Mouse (Mus musculus): ENCODE results near the gene Prkn. TPM values are rescaled to one million over a fixed set of nuclear protein-coding genes. Genes with fewer than 3 reads are reported as not detected.

Gene Prkn
- polyA plus RNA-seq, 1 experiment, result 1.00 TPM

DNA sequence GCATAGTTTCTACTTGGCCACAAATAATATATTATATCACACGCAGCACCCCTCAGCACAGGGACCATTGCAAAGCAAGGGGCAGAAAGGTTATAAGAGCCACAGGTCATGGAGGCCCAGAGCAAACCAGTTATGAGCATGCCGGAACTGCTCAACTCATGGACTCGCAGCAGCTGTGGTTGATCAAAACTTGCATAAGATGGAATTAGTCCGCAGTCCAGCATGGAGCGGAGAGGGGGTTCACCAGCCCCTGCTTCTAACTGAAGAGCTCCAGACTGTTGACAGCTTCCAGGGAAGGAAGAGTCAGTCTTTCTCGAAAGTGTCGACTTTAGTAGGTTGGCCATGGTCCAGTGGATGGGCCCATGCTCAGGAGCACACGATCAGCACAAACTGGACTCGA lies 1083.8 kb downstream of the Prkn start:
- Histone ChIP-seq H3K27me3 (replicated peaks) (no peaks in the 10 kb centered on the region), H3K9me3 (peaks cover 26% of the 10 kb centered on the region), H3K36me3 (replicated peaks; ENCODE audit: low read length) (no peaks in the 10 kb centered on the region), H3K4me3 (replicated peaks) (no peak overlapping the region), H3K4me1 (no peaks in the 10 kb centered on the region)
- TF ChIP-seq FLI1 (IDR thresholded peaks at IDR 0.05; ENCODE audit: low read length), result no peak
- no peak for TF ChIP-seq GATA1 (IDR thresholded peaks at IDR 0.05; ENCODE audit: borderline replicate concordance, low read length)

DNA sequence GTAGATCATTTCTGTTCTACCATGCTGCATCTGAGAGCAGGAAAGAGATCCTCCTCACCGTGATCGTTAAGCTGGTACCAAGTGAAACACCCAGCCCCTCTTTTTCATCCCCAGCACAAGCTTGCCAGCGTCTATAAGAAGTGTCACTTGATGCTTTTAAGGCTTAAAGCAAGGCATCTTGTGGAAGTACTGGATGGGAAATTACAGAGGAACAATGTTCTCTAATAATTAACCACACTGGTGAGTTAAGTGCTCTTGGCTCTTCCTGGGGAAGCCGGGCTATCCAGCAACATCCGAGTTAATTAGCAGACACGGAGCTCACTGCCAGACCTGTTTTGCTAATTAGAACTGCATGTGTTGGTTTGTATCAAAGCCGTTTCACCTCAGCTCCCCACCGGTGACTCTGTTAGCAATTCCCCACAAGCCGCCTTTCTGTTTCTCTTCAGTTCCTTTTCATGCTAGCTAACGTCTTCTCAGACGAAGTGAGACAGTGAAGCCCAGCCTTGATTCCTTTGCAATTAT lies 1086.7 kb downstream of the Prkn start:
- Histone ChIP-seq H3K9me3 (peaks cover 35% of the 10 kb centered on the region), H3K36me3 (replicated peaks; ENCODE audit: low read length) (no peaks in the 10 kb centered on the region), H3K4me1 (no peaks in the 10 kb centered on the region), H3K27me3 (replicated peaks) (no peaks in the 10 kb centered on the region), H3K4me3 (replicated peaks) (no peak overlapping the region)
- no peak for TF ChIP-seq GATA1 (IDR thresholded peaks at IDR 0.05; ENCODE audit: borderline replicate concordance, low read length)
- no peak for TF ChIP-seq FLI1 (IDR thresholded peaks at IDR 0.05; ENCODE audit: low read length)

DNA sequence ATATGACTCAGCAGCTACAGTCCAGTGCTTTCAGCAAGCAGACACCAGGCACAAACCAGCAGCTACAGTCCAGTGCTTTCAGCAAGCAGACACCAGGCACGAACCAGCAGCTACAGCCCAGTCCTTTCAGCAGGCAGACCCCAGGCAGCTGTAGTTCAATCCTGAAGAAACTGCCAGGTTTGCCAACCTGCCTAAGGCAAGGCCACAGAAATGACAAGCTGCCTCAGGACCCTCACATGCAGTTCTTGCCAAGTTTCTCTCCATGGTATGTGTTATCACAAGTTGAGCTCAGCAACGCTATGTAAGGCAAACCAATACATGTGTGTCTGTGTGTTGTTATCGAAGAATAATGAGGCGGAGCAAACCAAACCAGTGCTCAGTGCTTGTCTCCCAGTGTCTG lies 1091.5 kb downstream of the Prkn start:
- Histone ChIP-seq H3K27me3 (replicated peaks) (no peaks in the 10 kb centered on the region), H3K9me3 (peaks cover 24% of the 10 kb centered on the region), H3K4me1 (no peaks in the 10 kb centered on the region), H3K4me3 (replicated peaks) (no peak overlapping the region), H3K36me3 (replicated peaks; ENCODE audit: low read length) (no peaks in the 10 kb centered on the region)
- TF ChIP-seq GATA1 (IDR thresholded peaks at IDR 0.05; ENCODE audit: borderline replicate concordance, low read length), result no peak
- TF ChIP-seq FLI1 (IDR thresholded peaks at IDR 0.05; ENCODE audit: low read length), result no peak

DNA sequence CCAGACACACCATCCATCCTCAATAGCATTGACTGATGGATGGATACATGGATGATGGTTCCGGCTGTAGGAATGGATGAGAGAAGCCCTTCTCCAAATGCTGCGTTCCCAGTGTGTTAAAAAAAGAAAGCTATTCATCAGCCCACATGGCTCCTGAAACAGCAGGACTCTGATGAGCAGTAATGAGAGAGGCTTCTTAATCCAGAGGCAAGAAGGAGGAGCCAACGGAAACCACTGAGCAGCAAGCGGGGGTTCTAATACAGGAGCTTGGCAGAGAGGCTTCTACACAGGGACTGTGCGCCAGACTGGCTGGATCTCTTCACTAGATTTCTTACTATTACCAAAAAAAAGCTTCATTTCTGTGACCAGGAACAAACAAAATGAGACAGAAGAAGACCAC lies 1093.6 kb downstream of the Prkn start:
- Histone ChIP-seq H3K9me3 (peaks cover 24% of the 10 kb centered on the region), H3K4me1 (no peaks in the 10 kb centered on the region), H3K4me3 (replicated peaks) (no peak overlapping the region), H3K36me3 (replicated peaks; ENCODE audit: low read length) (no peaks in the 10 kb centered on the region), H3K27me3 (replicated peaks) (no peaks in the 10 kb centered on the region)
- TF ChIP-seq GATA1 (IDR thresholded peaks at IDR 0.05; ENCODE audit: borderline replicate concordance, low read length) (no peak), FLI1 (IDR thresholded peaks at IDR 0.05; ENCODE audit: low read length) (no peak)

DNA sequence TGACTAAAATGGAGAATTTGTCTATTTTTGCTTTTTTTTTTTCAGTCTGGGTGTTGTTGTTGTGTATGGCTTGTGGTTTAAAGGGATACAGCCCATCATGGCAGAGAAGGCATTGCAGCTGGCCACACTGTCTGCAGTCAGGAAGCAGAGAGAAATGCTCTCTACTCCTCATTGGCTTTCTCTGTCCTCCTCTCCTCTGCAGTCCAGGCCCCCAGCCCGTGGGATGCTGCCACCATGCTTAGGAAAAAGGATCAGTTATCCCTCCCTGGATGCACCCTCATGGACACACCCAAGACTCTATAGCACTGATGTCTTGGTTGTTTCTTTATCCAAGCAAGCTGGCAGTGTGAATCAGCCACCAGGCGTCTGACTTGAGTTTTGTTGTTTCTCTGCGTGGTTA lies 1107.3 kb downstream of the Prkn start:
- Histone ChIP-seq H3K4me3 (replicated peaks) (no peak overlapping the region), H3K27me3 (replicated peaks) (peaks cover 2% of the 10 kb centered on the region), H3K9me3 (peaks cover 19% of the 10 kb centered on the region), H3K36me3 (replicated peaks; ENCODE audit: low read length) (no peaks in the 10 kb centered on the region), H3K4me1 (peaks cover 5% of the 10 kb centered on the region; the same call in 1 of the 2 replicates)
- no peak for TF ChIP-seq GATA1 (IDR thresholded peaks at IDR 0.05; ENCODE audit: borderline replicate concordance, low read length)

DNA sequence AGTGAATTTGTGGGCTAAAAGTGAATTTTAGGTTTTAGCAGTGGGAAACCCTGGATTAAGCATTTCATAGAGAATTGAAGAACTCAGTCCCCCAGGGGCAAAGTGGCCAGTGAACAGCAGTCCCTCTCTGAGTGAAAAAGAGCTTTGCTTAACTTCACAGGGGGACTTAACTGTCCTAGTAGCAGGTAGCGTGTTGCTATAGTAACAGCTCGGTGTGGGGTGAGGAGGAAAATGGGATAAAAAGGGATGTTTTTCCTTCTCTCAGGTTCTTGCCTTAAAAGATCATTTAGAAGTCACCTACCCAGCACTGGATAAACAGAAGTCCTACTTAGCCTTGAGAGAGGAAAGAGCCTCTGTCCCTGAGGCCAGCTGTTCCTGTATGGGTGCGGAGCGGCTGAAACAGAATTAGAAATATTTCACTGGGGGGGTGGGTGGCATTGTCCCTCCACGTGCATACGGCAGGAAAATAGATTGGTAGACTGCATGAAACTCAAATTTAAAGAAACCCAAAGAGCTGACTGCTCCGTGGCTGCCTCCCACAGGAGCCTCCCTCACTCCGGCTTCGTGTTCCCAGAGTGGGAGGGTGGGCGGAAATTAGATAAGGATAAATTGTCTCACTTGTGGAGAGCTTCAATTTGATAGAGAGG lies 1109.5 kb downstream of the Prkn start:
- Histone ChIP-seq H3K9me3 (peaks cover 24% of the 10 kb centered on the region), H3K36me3 (replicated peaks; ENCODE audit: low read length) (no peaks in the 10 kb centered on the region), H3K4me3 (replicated peaks) (no peak overlapping the region), H3K27me3 (replicated peaks) (peaks cover 2% of the 10 kb centered on the region), H3K4me1 (peaks cover 5% of the 10 kb centered on the region; the same call in 1 of the 2 replicates)
- TF ChIP-seq GATA1 (IDR thresholded peaks at IDR 0.05; ENCODE audit: borderline replicate concordance, low read length), result no peak
- no peak for TF ChIP-seq FLI1 (IDR thresholded peaks at IDR 0.05; ENCODE audit: low read length)

DNA sequence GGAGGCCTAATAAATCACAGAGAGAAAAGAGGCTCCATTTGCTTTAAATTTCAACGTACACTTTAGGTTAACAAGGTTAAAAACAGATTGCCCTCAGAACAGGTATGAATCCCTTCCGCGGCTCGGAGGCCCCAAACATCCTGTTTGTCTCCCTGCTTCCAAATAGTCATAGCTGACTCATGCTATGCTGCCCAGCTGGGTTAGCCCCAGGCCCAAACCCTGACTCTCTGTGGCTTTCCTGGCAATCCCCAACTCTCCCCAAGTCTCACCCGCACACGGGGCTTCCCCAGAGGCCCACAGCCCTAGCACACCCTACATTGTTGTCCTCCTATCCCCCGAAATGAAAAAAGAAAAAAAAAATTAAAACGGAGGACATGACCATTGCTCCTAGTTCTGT lies 1110.0 kb downstream of the Prkn start:
- TF ChIP-seq FLI1 (IDR thresholded peaks at IDR 0.05; ENCODE audit: low read length) (no peak), GATA1 (IDR thresholded peaks at IDR 0.05; ENCODE audit: borderline replicate concordance, low read length) (no peak)
- Histone ChIP-seq H3K9me3 (peaks cover 20% of the 10 kb centered on the region), H3K4me3 (replicated peaks) (no peak overlapping the region), H3K4me1 (peaks cover 5% of the 10 kb centered on the region; the same call in 1 of the 2 replicates), H3K36me3 (replicated peaks; ENCODE audit: low read length) (no peaks in the 10 kb centered on the region), H3K27me3 (replicated peaks) (peaks cover 2% of the 10 kb centered on the region)

DNA sequence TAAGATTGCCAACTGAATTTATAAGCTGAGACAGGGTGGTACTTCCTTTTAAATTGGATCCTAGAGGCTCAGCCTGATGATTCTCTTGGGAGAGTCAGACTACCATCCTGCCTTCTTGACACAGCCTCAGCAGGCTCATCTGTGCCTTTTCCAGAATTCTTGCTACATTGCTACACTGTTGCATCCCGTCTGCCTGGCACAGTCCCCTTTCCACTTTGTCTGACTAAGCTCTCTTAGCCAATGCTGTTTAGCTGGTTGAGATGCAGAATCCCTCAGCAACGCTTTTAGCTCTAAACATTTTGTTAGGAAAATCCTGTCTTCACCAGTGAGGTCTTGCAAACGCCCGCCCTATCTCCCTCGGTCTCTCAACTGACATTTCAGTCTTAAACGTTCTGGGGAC lies 1115.1 kb downstream of the Prkn start:
- TF ChIP-seq GATA1 (IDR thresholded peaks at IDR 0.05; ENCODE audit: borderline replicate concordance, low read length), result no peak
- no peak for TF ChIP-seq FLI1 (IDR thresholded peaks at IDR 0.05; ENCODE audit: low read length)
- H3K4me1 ChIP-seq, result peaks cover 14% of the 10 kb centered on the region
- peaks cover 35% of the 10 kb centered on the region for H3K9me3 ChIP-seq

DNA sequence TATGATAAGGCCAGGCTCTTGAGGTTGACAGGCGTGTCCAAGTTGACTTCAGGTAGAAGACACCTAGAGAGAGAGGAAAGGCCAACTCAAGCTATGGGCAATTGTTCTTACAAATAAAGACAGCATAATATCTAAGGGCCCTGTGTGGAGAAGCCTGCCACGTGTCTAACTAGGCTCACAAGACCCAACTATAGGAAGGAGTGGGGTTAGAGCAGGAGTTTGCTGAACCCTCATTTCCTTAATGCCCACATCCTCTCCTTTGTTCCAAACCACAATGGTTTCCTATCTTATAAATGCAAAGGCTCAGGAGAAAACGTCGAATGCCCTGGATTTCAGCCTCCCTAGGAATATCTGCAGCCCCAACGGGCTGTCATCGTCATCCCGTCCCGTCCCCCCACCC lies 1120.3 kb downstream of the Prkn start:
- H3K27me3 ChIP-seq (replicated peaks), result no peaks in the 10 kb centered on the region
- H3K4me3 ChIP-seq (replicated peaks), result no peak overlapping the region
- peaks cover 26% of the 10 kb centered on the region for H3K4me1 ChIP-seq
- H3K36me3 ChIP-seq (replicated peaks; ENCODE audit: low read length), result peaks cover 4% of the 10 kb centered on the region
- peaks cover 22% of the 10 kb centered on the region for H3K9me3 ChIP-seq
- no peak for TF ChIP-seq GATA1 (IDR thresholded peaks at IDR 0.05; ENCODE audit: borderline replicate concordance, low read length)
- no peak for TF ChIP-seq FLI1 (IDR thresholded peaks at IDR 0.05; ENCODE audit: low read length)

More for the DNA sequence above, 1115.1 kb downstream of the Prkn start:
- Histone ChIP-seq H3K27me3 (replicated peaks) (no peaks in the 10 kb centered on the region), H3K4me3 (replicated peaks) (no peak overlapping the region), H3K36me3 (replicated peaks; ENCODE audit: low read length) (peaks cover 4% of the 10 kb centered on the region)

DNA sequence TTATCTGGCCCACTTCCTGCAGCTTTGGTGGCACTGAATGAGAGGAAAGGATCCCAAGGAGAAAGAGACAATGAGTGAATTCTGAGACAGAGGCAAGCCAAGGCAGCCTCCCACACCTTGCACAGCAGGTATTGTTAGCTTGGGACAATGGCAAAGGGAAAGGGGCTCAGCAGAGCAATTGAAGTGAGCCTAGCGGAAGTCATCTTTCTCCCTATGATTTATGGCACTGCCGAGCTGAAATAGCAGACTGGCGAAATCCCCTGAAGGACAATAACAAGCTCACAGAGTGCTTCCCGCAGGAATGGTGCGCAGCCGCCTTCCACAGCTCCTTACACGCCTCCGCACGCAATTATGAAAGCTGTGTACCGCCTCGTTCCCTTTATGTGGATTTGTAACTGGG lies 1122.6 kb downstream of the Prkn start:
- Histone ChIP-seq H3K4me1 (peaks cover 20% of the 10 kb centered on the region), H3K36me3 (replicated peaks; ENCODE audit: low read length) (peaks cover 4% of the 10 kb centered on the region), H3K4me3 (replicated peaks) (no peak overlapping the region), H3K27me3 (replicated peaks) (no peaks in the 10 kb centered on the region), H3K9me3 (peaks cover 44% of the 10 kb centered on the region)
- TF ChIP-seq GATA1 (IDR thresholded peaks at IDR 0.05; ENCODE audit: borderline replicate concordance, low read length) (no peak), FLI1 (IDR thresholded peaks at IDR 0.05; ENCODE audit: low read length) (no peak)
